Comparison of ENCODE assay signal across 10 mouse cellular contexts in the genomic region with DNA sequence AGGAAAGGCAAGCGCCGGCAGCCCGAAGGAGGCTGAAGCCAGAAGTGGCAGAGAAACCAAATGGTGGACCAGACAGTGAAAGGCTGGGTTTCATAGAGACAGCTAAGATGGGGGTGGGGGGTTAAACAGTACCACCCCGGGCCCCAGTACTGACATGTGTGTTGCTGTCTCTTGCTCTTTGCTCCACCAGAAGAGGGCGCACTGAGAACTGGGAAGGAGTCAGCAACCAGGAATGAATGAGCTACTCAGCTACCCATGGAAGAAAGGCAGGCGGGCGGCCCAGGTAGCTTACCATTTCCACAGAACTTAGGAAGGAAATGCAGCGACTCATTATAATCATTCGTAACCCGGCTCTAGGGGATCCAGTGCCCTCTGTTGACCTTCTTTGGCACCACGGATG. TPM values are rescaled to one million over a fixed set of nuclear protein-coding genes. Genes with fewer than 3 reads are reported as not detected.
DNase-seq lines count a peak whose midpoint lies in the region; ATAC-seq and TF ChIP-seq lines count a peak whose summit lies in the region.
"Had no signal": no experiment of that assay in that cellular context is flagged by ENCODE, and none has a peak within 500 bp of the region (broad histone marks: within the 10 kb centered on the region; RNA-seq: fewer than 3 reads in every experiment).

No protein-coding gene starts in this region.

- 44% methylated on average over 11 of the region's 11 CpGs for WGBS in lung, embryonic 14.5 days

- intact Hi-C loops in gastrocnemius, adult 2 months (cut with DNase I), result loop anchor here (1.0 kb wide), 2 partner anchors 87 to 142 kb away; no protein-coding TSS in a partner anchor

- 0 out of 2 replicates have a peak, but pooled peaks have one; percentile 36 for ATAC-seq in common myeloid progenitor, adult 5-6 weeks (replicated peaks; ENCODE audit: low read depth, poor library complexity, severe bottlenecking)
- ATAC-seq in lung, embryonic 14.5 days (ENCODE audit: insufficient read depth), result no peak
- no peak for ATAC-seq in monocyte, adult 5-6 weeks (replicated peaks; ENCODE audit: insufficient number of reproducible peaks, low FRiP score, low TSS enrichment, poor library complexity, severe bottlenecking)

- no peak overlapping the region for H3K4me3 ChIP-seq in gastrocnemius, adult 2 months
- H3K4me3 ChIP-seq in lung, embryonic 14.5 days (ENCODE audit: low read depth, low read length), result no peak overlapping the region
- H3K4me3 ChIP-seq: stomach, embryonic 15.5 days had no signal

- no peak overlapping the region for H3K27ac ChIP-seq in gastrocnemius, adult 2 months
- H3K27ac ChIP-seq in lung, embryonic 14.5 days (ENCODE audit: low read depth), result no peak overlapping the region
- H3K27ac ChIP-seq: stomach, embryonic 15.5 days had no signal

- H3K9me3 ChIP-seq in lung, embryonic 14.5 days (ENCODE audit: low read depth, low read length), result no peaks in the 10 kb centered on the region
- H3K9me3 ChIP-seq: stomach, embryonic 15.5 days had no signal

- H3K4me2 ChIP-seq in lung, embryonic 14.5 days, result no peak overlapping the region
- H3K4me2 ChIP-seq: stomach, embryonic 15.5 days had no signal

- no peaks in the 10 kb centered on the region for H3K4me1 ChIP-seq in lung, embryonic 14.5 days (ENCODE audit: insufficient read depth)

- peak; percentile 73 for DNase-seq in gastrocnemius, adult 2 months
- DNase-seq in gastrocnemius, postnatal 25 days, result no peak
- DNase-seq in spleen, postnatal 36 days (ENCODE audit: low spot score in 2 of 2), result peak; percentile 13 to 15
- DNase-seq in spleen, adult 12 weeks (ENCODE audit: low spot score), result no peak
- no peak for DNase-seq in lung, embryonic 14.5 days
- DNase-seq in left cerebral cortex, adult 9 months (ENCODE audit: low spot score in 2 of 2), result no peak

- no peak overlapping the region for H3K9ac ChIP-seq in lung, embryonic 14.5 days
- H3K9ac ChIP-seq: stomach, embryonic 15.5 days had no signal

- no peaks in the 10 kb centered on the region for H3K36me3 ChIP-seq in lung, embryonic 14.5 days (ENCODE audit: insufficient read depth)
- H3K36me3 ChIP-seq: stomach, embryonic 15.5 days had no signal

- TF ChIP-seq CTCF in gastrocnemius, adult 2 months (IDR thresholded peaks at IDR 0.05), result peak; percentile 79
- TF ChIP-seq CTCF in lung, embryonic 14.5 days (IDR thresholded peaks at IDR 0.05; ENCODE audit: low read depth), result peak; percentile 54

- H3K27me3 ChIP-seq in lung, embryonic 14.5 days (ENCODE audit: insufficient read depth, low read length), result no peaks in the 10 kb centered on the region
- H3K27me3 ChIP-seq: stomach, embryonic 15.5 days had no signal

RNA-seq across cellular contexts. Expression of a gene that starts 16.4 kb away (rescaled TPM):
- not detected for total RNA-seq in gastrocnemius, adult 2 months (2021)
- total RNA-seq in gastrocnemius, postnatal 25 days (2021), result not detected
- total RNA-seq in common myeloid progenitor, adult 5-6 weeks (2017), result not detected in 2 replicates
- 0.07 TPM in 2 replicates for polyA plus RNA-seq in lung, embryonic 14.5 days (2014; fragmentation: Nextera tagmentation; extraction: Ambion mirVana)
- not detected in 3 replicates for total RNA-seq in monocyte, adult 5-6 weeks (2017)
- polyA plus RNA-seq: gonadal fat pad, adult 2 months had no signal

RNA-seq across cellular contexts. Expression of a gene that starts 30.1 kb away (rescaled TPM):
- 100 to 1,000 TPM; 101 to 107 TPM for total RNA-seq in gastrocnemius, adult 2 months (2021)
- total RNA-seq in gastrocnemius, postnatal 25 days (2021), result 10 to 100 TPM; 33.2 to 66.7 TPM
- total RNA-seq in common myeloid progenitor, adult 5-6 weeks (2017), result 0.69 TPM in 1 of 2 replicates, not detected in the other
- polyA plus RNA-seq in lung, embryonic 14.5 days (2014; fragmentation: Nextera tagmentation; extraction: Ambion mirVana), result 0.29 and 0.42 TPM in 2 replicates
- total RNA-seq in monocyte, adult 5-6 weeks (2017), result not detected in 3 replicates

RNA-seq across cellular contexts. Expression of a gene that starts 46.0 kb away (rescaled TPM):
- not detected for total RNA-seq in gastrocnemius, adult 2 months (2021)
- total RNA-seq in gastrocnemius, postnatal 25 days (2021), result not detected
- not detected in 2 replicates for total RNA-seq in common myeloid progenitor, adult 5-6 weeks (2017)
- polyA plus RNA-seq in lung, embryonic 14.5 days (2014; fragmentation: Nextera tagmentation; extraction: Ambion mirVana), result not detected in 2 replicates
- total RNA-seq in monocyte, adult 5-6 weeks (2017), result not detected in 3 replicates

RNA-seq across cellular contexts. Expression of a gene that starts 58.7 kb away (rescaled TPM):
- 10 to 100 TPM; 67.8 to 71.0 TPM for total RNA-seq in gastrocnemius, adult 2 months (2021)
- 10 to 100 TPM; 52.4 to 56.0 TPM for total RNA-seq in gastrocnemius, postnatal 25 days (2021)
- total RNA-seq in common myeloid progenitor, adult 5-6 weeks (2017), result 23.6 and 35.8 TPM in 2 replicates
- 41.7 and 46.5 TPM in 2 replicates for polyA plus RNA-seq in lung, embryonic 14.5 days (2014; fragmentation: Nextera tagmentation; extraction: Ambion mirVana)
- 30.5 to 41.8 TPM (median 34.6 TPM) in 3 replicates for total RNA-seq in monocyte, adult 5-6 weeks (2017)

Comparison
In these comparisons a context has a peak if more than half of its experiments do, and no peak if none do; other contexts are left out.
1. DNase-seq: peak in gastrocnemius, adult 2 months (single experiment) and spleen, postnatal 36 days (2 of 2); none in gastrocnemius, postnatal 25 days (single experiment), spleen, adult 12 weeks (single experiment), lung, embryonic 14.5 days (single experiment) and left cerebral cortex, adult 9 months (0 of 2).
2. RNA of a gene that starts 30.1 kb away (total RNA-seq): 101 to 107 TPM in gastrocnemius, adult 2 months and 33.2 to 66.7 TPM in gastrocnemius, postnatal 25 days; 0.69 TPM in common myeloid progenitor, adult 5-6 weeks and not detected in monocyte, adult 5-6 weeks; every median in the first group is over 10 times any median in the second.